Mouse (Mus musculus) lung, adult 2 months (tissue): ENCODE measurements around the gene Gm37419.

Source experiments
- CTCF ChIP-seq: fragments of 200-500 bp; IDR thresholded peaks from 2 replicates; pipeline ENCODE4 v1.5.1; 2011; ENCODE audit warnings: mild to moderate bottlenecking, low read length, control low read depth; ENCODE audit not compliant: insufficient read depth
- POLR2A ChIP-seq: fragments of 200-500 bp; IDR thresholded peaks from 2 replicates; pipeline ENCODE4 v1.6.1; 2011; ENCODE audit warnings: low read depth, mild to moderate bottlenecking, control low read depth, low read length, borderline replicate concordance; ENCODE audit errors: extremely low read depth

DNA sequence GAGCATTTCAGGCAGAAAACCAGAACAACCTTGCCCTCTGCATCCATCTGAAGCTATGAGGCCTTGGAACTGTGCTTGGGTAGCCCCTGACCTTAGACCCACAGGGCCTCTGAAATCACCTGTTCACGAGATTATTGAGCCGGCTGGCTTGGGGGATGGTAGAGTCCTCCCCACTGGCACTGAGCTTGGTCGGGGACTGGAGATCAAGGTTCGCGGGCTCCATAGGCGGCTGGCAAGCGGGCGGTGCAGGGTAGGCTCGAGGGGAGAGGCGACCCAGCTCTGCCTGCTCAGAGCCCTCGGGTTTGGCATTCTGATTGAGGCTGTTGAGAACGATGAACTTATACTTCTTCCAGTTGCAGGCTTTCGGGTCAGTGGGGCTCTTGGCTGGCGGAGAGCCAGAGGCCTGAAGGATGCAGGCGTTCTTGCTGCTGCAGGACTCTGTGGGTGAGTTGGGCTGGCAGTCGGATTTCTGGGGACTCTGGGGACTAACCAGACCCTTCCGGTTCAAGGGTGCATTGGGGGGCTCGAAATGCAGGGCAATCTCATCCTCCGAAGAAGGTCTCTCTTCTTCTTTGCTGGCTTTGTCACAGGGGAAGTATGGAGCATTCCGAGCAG is 16.0 kb upstream of the Gm37419 start:
- TF ChIP-seq CTCF: no peak
- no peak for TF ChIP-seq POLR2A
